Mouse (Mus musculus) layer of hippocampus, adult 18-20 months (tissue): ENCODE data around the gene Nlrc4. TPM values are rescaled to one million over a fixed set of nuclear protein-coding genes. Genes with fewer than 3 reads are reported as not detected.

Experiments
- DNase-seq, 2 experiments: peaks; one replicate each; pipeline ENCODE4 v3.0.0; 2022; ENCODE audit warnings: low spot score in 2 of 2
- total RNA-seq, 2 experiments: library from RNA; stranded (reverse); gene quantifications; 2 replicates each; pipeline ENCODE4 v1.2.3; 2021

Nlrc4 gene
- total RNA-seq, 2 experiments from 2014 or later, result 0.07 to 0.08 TPM

- DNase-seq, result no peak
Observed at GRCm38 (mm10) chr17:74431481-74431880, 27.5 kb downstream of the Nlrc4 start.

- no peak for DNase-seq
Observed at GRCm38 (mm10) chr17:74430074-74430473, 28.9 kb downstream of the Nlrc4 start.

- peak; percentile 4 to 66 for DNase-seq
Observed at GRCm38 (mm10) chr17:74424401-74425005, 34.4 kb downstream of the Nlrc4 start.

- DNase-seq, result no peak
Observed at GRCm38 (mm10) chr17:74420656-74421055, 38.3 kb downstream of the Nlrc4 start.

- DNase-seq, result no peak
Observed at GRCm38 (mm10) chr17:74418171-74418570, 40.8 kb downstream of the Nlrc4 start.

GRCm38 (mm10) chr17:74416841-74417360 lies 42.0 kb downstream of the Nlrc4 start:
- peak in 1 of 2 experiments; percentile 44 for DNase-seq

GRCm38 (mm10) chr17:74414671-74415070 lies 44.3 kb downstream of the Nlrc4 start:
- no peak for DNase-seq

GRCm38 (mm10) chr17:74413324-74413723 lies 45.6 kb downstream of the Nlrc4 start:
- no peak for DNase-seq

GRCm38 (mm10) chr17:74409722-74410121 lies 49.2 kb downstream of the Nlrc4 start:
- no peak for DNase-seq

- DNase-seq, result no peak
Observed at GRCm38 (mm10) chr17:74406487-74406886, 52.5 kb downstream of the Nlrc4 start.

- DNase-seq, result no peak
Observed at GRCm38 (mm10) chr17:74402486-74403222, 56.3 kb downstream of the Nlrc4 start.

- DNase-seq, result no peak
Observed at GRCm38 (mm10) chr17:74397173-74397572, 61.8 kb downstream of the Nlrc4 start.

GRCm38 (mm10) chr17:74396766-74397165 lies 62.2 kb downstream of the Nlrc4 start:
- DNase-seq, result no peak

GRCm38 (mm10) chr17:74395383-74396065 lies 63.4 kb downstream of the Nlrc4 start, which contains the start of gene Slc30a6:
TSS of gene Slc30a6 (plus strand) at chr17:74395608.
- DNase-seq, result peak; percentile 95 to 98

- peak in 1 of 2 experiments; percentile 11 for DNase-seq
Observed at GRCm38 (mm10) chr17:74394855-74395254, 64.1 kb downstream of the Nlrc4 start.

GRCm38 (mm10) chr17:74394381-74394780 lies 64.6 kb downstream of the Nlrc4 start:
- DNase-seq, result no peak

- no peak for DNase-seq
Observed at GRCm38 (mm10) chr17:74389847-74390246, 69.1 kb downstream of the Nlrc4 start.

- no peak for DNase-seq
Observed at GRCm38 (mm10) chr17:74386657-74387056, 72.3 kb downstream of the Nlrc4 start.

GRCm38 (mm10) chr17:74376916-74377315 lies 82.0 kb downstream of the Nlrc4 start:
- no peak for DNase-seq
